Mouse (Mus musculus): ENCODE measurements around the gene Txnip.

DNA sequence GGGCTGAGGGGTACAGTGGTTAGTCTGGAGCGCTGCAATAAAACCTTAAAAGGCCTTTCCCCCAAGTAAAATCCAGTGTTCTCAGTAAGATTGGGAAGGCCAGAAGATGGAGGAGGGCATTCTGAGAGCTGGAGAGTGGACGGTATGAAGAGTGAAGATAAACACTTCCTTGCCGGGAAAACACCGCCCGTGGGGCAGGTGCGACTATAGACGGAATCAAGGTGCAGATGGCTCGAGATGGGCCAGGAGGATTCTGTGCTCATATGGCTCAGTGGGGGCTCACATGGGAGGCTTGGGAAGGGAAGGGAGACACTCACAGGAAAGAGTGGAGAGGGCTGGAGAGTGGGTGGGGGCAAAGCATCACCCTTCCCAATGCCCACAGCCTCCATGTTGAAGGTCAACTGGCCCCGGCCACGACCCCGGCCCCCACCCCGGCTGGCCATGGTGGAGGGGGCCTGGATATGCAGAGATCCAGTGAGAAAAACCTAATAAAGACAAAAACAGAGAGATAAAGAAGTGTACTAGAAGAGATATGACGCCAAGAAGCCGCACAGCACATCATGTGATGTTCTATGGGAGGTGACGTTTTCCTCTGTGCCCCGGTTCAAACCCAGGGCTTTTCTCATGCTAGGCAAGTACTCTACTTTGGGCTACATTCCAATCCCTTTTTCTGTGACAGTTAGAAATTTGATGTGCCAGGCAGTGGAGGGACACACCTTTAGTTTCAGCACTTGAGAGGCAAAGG lies 24.2 kb downstream of the Txnip start:
- TF ChIP-seq GATA1 (IDR thresholded peaks at IDR 0.05; ENCODE audit: borderline replicate concordance, low read length): no peak
- no peak for TF ChIP-seq FLI1 (IDR thresholded peaks at IDR 0.05; ENCODE audit: low read length)

All from megakaryocyte, embryonic 14.5 days (primary cell).